Mouse (Mus musculus) brain, adult 2 months (tissue): Measurements from ENCODE around the gene Tmem54.

Source experiments
- DNase-seq: peaks from one replicate; pipeline ENCODE4 v3.0.0; 2011; ENCODE audit warnings: low read depth, low spot score

Tmem54 gene

DNA sequence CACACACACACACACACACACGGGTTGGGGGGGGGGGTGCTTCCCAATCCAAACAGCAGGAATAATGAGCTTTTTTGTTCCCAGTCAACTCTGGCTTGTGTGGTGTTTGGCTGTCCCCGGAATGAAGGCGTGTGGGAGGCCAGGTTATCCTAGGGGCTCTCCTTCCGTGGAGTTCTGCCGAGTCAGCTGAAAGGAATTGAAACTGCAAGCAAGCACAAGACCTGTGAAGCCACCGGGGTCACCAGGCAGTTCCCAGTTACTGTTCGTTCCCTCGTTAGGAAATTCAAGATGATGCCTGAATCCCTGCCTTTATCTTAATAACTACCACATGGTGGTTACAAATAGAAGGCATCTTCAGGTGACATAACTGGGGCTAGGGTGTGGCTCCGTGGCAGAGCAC, 24.0 kb downstream of the Tmem54 start:
- DNase-seq, result no peak

DNA sequence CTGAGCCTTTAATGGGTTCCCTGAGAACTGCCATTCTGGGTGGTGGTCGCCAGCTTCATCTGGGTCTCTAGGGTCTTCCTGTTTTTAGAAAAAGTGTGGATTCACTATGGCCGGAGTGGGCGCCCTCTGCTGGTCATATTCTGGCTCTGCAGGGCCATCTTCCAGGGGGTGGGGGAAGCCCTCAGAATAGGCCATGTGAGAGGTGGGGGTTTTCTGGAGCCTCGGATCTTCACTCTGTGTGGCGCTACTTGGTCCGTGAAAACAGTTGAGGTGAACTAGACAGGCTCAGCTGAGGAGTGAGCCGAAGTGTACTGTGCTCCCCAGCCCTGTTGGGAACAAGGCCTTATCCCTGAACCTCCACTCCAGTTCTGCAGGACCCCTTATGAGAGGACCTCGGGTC, 24.8 kb downstream of the Tmem54 start:
- DNase-seq, result peak; percentile 61

DNA sequence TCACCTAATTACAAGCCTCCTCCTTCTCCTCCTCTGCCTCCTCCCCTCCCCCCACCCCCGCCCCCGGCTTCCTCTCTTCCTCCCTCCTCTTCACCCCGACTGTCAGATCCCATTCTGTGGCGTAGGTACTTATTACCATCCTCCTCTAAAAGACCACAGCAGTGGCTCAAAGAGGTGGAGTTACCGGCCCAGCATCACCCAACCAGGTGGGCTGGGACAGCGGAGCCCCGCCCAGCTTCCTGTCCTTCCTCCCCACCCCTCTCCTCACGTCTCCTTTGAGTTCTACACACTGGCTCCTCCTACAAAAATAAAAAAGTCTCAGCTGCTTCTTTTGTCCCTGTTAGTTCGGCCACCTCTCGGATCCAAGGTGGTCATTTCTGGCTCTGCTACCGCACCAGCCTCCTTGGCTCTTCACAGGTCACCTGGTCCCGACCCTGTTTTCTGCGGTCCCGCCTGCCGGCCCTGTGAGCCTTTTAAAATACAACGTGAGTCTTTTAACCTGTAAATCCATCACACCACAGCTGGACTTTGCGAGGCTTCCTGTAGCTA, 25.5 kb downstream of the Tmem54 start:
- peak; percentile 71 for DNase-seq

DNA sequence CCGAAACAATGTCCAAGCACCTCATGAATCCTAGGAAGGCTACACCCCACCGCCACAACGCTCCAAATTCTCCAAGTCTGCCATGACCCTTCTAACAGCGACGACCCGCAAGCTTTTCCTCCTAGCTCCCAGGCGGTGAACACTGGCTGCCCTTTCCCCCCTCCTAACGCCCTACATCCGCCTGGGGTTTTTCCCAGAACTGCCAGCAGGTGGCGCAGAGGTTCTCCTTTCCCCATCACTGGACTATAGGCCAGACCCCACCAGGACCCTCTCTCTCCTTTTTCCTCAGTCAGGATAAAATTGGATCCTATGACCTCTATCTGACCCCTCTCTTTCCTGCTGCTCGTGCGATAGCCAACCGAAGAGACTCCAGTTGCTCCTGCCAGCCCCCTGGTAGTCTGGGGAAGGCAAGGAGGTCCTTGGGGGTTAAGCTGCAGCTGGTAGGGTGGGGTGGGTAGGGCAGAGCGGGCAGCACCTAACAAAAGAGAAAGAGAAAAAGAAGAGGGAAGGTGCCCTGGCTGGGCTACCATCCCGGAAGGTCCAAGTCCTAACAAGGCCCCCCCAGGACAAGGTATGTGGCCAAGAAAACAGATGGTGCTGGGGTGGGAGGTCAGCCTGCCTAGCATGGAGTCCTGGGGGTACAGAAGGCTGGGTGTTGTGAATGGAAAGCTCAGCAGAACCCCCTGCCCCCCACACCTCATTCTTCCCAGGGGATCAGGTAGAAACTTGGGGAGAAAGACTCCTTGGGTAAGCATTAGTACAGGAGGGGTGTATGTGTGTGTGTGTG, 29.6 kb downstream of the Tmem54 start:
- peak; percentile 88 for DNase-seq

DNA sequence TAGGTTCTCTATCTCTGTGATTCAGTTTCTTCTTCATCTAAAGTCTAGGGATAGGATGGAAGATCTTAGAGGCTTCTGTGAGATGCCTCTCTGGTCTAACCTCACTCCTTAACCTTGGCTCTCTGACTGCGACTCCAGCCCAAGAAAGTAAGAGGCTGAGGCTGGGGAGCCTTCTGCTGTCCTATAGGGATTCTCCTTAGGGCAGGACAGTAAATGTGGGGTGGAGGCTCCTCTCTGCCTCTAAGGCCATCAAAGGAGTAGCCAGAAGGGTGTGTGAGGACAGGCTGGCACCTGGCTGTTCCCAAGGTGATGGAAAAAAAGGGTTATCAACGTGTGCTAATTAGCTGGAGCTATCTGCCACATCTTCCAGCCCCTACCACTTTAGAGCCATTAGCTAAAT, 30.3 kb downstream of the Tmem54 start:
- no peak for DNase-seq

DNA sequence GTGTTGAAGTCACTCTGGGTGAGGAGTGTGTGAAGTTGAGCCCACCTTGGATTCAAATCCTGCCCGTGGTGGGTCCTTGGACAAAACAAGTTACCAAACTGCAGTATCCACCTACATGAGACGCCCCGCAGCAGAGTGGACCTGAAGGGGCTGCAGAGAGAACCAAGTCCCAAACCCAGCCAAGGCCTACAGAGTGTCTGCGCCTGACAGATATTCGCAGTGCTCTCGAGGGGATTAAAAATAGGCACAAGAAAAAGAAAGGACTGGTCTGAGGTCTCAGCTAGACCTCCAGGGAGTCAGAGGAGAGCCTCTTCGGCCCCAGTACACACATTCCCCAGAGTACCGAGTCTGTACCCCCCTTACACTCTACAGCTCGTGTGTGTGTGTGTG, 30.8 kb downstream of the Tmem54 start:
- no peak for DNase-seq

DNA sequence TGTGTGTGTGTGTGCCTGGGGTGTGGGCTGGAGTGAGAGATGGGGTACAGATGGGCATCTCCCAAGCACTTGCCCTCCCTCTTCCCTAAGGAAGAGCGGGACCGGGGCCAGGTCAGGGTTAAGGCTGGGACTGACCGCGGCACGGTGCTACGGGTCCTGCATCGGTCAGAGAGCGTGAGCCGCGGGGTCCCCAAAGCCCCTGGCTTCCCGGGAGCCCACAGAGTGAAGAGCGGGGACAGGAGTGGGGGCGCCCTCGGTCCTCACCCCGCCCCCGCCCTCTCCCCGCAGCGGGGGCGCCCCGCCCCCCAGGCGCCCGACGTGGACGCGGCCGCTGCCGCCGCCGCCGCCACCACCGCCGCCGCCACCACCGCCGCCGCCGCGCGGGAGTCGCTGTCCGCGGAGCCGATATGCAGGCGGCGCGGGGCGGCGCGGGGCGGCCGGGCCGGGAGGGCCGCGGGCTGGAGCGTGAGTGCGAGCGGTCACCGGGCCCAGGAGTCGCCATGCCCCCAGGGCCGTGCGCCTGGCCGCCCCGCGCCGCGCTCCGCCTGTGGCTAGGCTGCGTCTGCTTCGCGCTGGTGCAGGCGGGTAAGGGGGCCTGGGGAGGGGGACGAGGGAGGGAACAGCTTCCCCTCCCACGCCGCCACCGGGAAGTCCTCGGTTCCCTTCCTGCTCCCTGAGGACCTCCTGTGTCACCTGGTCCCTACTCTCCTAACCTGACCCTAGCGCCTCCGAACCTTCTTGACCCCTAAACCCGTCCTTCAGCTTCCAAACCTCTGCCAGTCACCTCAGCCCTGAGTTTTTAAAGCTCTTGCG, 31.4 kb downstream of the Tmem54 start, which contains the start of gene Fndc5:
TSS of gene Fndc5 (plus strand) at position 421 of the 813 bp plus-strand sequence.
- DNase-seq, result peak; percentile 66

DNA sequence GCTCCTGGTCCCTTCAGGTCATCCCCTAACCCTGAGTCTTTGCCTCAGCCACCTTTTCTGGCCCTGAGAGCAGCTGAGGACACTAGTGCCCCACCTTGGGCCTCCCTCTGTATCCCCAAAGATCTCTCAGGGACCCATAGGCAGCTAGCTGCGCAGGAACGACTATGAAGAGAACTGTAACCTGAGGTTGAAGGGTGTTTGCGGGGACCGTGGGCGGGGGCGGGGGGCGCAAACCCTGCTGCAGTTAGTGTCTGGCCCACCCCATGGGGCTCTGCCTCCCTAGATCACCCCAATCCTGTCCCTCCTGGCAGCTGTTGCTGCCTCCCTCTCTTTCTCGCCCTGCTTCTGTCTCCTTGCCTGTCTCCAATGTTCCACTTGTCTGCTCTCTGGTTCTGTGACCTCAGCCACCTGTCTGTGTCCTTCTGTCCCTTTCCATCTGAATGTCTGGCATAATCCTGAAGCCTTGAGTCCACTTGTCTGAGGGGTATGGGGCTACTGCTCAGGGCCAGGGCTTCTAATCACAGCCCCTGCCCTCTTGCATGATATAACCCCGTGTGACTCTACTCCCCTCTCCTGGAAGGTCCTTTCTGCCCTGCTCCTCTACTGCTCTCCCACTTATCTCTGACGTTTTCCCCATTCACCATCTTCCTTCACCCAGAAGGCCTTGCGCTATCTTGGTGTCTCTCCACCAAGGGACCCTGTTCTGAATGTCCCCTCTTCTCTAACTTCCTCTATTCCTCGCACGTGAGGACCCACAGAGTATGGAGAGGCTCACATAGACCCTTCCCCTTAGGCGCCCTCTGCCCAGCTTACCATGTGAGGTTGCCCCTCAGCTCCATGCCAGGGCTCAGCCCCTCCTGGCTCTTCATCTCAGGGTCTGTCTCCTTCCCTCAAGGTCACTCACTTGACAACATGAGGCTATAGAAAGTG, 32.3 kb downstream of the Tmem54 start:
- DNase-seq, result peak; percentile 56

DNA sequence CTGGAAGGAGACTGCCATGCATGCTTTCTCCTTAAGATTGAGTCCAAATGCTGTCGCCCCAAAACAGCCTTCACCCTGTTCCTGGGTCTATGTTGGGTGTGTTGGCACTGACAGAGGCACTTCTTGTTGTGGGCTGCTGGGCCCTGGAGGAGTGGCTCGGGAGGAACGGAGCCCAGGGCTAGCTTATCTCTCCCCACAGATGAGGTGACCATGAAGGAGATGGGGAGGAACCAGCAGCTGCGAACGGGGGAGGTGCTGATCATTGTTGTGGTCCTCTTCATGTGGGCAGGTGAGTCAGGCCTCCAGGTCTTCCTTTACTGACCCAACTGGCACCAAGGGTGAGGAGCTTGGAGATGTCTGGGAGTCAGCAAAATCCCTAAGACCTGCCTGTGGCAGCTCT, 34.3 kb downstream of the Tmem54 start:
- DNase-seq, result no peak

DNA sequence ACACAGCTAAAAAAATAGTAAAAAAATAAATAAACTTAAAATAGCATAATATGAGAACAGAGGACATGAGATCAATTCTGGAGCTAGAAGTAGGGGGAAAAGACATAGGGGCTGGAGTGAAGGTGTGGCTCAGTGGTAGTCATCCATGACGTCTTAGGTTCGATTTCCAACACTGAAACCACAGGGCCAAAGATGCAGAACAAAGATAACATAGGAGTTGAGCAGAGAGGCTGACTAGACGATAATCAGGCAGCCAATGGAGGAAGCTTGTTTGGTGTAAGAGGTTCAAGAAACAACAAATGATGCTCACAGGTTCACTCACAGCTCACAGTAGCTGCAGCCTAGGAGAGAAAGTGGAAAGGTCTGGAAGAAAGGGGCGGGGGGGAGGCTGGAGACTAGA, 35.5 kb downstream of the Tmem54 start:
- DNase-seq, result no peak

DNA sequence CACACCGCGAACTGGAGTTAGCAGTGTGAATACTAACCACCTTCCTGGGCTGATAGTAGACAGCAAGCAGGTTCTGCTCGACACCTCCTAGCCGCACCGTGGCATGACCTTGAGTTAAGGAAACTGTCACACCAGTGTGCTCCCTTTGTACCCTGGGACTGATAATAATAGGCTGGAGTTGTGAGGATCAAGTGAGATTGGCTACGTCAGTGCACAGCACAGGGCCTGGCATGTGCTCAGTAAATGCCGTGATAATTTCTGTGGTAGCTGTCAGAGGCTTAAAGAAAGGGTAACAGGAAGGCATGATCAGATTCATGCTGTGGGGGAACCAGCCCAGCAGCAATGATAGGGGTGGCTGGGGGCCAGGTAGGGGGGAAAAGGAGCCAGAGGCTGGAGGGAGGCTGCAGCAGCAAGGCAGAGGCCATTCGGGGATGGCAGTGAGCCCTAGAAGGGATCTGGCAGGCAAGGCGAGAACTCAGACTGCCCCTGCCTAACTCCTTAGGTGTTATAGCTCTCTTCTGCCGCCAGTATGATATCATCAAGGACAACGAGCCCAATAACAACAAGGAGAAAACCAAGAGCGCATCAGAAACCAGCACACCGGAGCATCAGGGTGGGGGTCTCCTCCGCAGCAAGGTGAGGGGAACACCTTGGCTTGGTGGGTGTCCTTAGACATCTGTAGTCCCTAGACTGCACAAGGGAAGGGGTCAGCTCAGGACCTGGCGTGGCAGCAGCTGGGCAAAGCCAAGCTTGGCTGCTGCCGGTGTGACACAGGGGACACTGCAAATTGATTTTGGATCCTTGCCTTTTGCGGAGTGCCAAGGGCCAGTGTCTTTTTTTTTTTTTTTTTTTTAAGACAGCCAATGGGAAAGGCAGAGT, 36.5 kb downstream of the Tmem54 start:
- DNase-seq, result peak; percentile 57

DNA sequence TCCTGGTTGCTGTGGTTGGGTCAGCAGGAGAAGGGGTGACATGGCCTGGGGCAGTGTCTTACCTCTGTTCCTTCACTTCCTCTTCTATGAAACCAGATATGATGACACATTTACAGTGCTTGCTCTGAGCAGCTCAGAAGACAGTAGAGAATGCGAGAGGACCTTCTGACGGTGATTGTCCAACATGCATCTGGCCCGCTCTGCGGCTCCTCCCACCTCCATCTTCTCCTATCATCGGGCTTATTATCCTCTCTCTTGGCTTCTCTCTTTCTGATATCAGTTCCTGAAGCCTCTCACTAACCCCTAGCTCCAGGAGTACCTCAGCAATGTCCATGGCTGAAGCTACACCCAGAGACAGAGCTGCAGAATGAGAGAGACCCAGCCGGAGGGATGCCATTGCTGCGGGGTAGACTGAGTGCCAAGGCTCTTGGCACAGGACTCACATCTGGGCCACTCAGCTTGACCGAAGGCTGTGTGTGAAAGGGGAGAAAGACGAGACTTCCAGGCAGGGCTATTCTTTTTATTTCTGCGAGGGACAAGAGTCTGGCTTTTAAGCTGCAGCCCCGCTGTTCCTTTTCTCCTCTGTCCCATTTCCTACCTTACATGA, 37.2 kb downstream of the Tmem54 start:
- DNase-seq, result no peak

DNA sequence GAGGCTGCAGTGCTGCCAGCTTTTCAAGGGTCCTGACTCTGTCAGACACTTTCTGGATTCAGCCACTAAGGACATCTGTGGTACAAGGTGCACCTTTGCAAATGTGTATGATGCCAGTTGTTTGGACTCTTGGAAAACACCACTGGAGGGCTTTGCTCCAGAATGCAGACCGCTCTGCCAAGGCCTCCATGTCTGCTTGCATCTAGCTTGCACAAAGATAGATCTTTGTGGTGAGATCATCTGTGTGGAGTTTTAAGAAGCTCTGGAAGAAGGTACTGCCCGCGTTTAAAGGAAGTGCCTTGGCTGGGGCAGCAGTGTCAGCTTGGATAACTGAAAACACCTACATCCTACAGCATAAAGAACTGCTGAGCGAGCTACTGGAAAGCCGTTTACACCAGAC, 38.2 kb downstream of the Tmem54 start:
- DNase-seq, result peak; percentile 57

DNA sequence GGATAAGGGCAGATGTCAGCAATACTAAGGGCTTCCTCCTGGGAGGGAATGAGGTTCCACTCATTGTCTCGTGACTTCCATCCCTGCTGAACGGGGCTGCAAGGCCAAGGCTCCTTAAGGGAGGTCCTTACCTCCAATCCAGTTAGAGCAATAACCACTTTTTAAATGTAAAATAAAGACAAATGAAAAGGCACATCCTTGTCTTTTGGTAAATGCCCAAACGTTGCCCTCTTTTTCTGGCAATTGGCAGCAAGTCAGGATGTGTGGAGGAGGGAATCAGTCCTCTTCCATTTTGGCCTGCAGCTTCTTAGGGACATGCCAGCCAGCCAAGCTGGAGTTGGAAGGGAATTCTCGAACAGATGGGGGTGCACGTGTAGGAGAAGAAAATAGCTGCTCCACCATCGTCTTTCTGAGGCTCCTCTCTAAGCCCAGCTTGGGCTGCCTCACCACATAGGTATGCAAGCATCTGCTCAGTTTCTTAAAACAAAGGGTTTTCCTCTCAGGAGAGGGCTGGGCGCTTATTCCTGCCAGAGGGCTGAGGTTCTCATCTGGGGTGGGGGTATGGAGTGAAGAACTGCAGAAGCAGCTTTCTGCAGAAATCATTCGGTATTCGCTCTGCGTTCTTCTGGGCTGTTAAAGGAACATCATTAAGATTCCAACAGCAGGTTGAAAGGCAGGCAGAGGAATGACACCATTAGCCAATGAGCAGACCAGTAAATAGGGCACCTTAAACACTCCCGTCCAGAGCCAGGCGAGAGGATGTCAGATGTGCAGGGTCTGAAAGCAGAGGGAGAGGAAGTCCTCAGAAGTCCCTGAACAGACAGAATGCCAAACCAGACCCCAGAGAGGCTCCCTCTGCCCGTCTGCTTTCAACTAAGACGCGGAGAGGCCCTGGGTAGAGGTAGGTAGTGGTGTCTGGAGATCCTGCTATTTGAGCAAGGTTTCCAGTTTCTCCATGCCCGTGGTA, 39.3 kb downstream of the Tmem54 start:
- peak; percentile 98 for DNase-seq

DNA sequence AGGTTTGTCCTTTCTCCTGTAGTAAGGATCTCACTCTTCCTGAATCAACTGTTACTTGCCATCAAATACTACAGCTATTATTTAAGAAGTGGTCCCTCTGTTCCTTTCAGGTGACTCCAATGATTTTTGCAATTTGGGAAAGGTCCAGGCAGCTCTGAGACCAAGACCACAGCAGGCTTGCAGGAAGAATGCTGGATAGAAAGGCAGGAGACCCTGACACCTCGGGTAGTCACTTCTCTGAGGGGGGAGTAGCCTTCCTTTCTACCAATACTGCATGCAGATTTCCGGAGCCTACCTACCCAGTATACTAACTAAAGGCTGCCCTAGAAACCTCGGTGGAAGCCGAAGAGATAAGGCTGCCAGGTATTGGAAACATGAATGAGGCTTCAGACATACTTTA, 40.1 kb downstream of the Tmem54 start:
- DNase-seq, result no peak

DNA sequence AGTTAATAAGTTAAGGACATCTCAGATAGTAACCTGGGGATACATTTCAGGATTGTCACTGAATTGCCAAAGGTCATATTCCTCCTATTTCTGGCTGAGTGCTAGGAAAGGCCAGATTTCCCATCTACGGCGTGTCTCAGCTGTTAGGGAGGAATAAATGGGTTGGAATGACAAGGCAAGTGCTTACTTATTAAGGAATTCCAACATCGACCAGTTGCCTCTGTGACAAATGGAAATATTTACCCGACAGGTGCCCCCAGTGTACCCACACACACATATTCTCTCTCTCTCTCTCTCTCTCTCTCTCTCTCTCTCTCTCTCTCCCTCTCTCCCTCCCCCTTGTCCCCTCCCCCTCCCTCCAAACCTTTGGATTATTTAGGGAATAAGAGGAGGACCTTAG, 40.6 kb downstream of the Tmem54 start:
- DNase-seq, result no peak

DNA sequence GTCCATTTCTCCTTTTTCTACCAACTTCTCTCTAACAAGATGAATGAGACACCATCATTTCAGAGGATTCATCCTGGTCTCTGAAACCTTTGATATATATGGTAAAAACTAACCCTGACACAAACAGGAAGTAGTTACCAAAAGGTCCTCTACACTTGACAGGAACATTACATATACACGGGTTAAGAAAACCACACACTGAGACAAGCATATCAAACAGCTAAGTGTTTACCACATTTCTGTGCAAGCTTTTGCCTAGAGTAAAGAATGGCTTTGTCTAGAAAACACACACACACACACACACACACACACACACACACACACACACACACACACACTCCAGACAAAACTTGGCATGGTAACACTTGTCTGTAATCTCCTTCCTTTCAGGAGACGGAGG, 41.0 kb downstream of the Tmem54 start:
- no peak for DNase-seq

DNA sequence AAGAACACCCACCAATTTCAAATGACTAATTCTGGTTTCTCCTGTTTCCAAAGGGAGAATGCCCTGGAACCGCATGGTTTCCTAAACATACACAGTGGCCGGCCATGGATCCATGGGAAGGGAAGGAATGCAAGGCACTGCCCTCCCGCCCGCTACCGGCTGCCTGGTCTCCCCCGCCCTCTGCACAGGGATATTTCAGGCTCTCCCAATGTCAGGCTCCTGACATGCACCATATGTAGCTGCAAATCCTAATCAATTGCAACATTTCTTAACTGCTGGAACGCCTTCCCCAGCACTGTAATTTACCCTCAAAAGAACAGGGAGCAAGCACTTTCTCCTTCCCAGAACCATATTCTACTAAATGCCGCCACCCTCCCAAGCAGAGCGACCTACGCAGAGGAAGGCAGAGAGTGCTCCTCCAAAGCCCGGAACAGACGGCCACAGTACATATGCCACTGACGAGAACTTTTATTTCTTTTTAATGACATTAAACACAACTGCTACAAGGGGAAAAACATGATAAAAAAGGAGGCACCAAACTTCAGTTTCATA, 42.3 kb downstream of the Tmem54 start:
- peak; percentile 71 for DNase-seq

DNA sequence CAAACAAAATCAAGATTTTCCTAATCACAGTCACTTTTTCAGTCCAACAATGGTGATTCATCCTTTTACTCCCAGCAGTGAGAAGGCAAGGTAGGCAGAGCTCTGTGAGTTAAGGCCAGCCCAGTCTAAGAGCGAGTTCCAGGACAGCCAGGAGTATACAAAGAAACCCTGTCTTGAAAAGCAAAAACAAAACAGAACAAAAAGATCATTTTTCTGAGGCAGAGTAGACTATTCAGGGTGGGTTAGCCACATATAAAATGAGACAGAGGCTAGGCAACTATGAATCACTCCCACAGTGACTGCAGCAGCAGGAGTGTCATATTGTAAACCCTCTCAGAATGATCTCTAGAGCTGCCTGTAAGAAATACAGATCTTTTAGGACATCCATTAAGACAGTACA, 44.0 kb downstream of the Tmem54 start:
- no peak for DNase-seq
